Mouse (Mus musculus) spleen, postnatal 36 days (tissue): ENCODE results near the gene Fbxo40.
A peak's percentile ranks its signal among the peaks of the same experiment; 100 is the strongest.

Source experiments
- DNase-seq, 2 experiments: peaks; one replicate each; pipeline ENCODE4 v3.0.0; 2022; ENCODE audit warnings: low spot score in 2 of 2, mixed read lengths in 1 of 2

Gene Fbxo40

DNA sequence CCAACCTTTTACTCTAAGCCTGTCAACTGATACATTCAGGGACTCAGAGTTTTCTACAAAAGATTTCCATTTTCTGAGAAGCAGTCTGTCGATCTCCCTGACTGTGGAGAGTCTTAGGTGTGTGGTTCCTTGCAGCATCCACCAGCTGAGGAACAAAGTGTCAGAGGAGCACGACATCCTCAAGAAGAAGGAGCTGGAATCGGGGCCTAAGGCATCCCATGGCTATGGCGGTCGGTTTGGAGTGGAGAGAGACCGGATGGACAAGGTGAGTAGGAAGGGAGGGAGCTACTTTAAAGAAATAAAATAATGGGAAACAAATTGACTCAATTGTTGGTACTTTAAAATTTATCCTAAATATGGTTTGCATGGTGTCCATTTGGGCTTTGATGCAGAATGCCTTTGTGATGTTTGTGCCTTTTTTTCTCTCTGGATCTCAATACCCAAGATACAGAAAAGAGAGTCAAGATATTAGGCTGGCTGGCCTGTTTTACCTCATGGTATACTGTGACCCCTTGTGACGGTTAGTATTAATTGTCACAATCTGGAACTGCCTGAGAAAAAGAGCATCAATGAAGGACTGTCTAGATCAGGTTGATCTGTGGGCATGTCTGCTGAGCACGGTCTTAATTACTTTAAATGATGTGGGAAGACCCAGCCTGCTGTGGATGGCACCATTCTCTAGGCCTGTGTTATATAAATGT is 43.7 kb downstream of the Fbxo40 start:
- DNase-seq: no peak

DNA sequence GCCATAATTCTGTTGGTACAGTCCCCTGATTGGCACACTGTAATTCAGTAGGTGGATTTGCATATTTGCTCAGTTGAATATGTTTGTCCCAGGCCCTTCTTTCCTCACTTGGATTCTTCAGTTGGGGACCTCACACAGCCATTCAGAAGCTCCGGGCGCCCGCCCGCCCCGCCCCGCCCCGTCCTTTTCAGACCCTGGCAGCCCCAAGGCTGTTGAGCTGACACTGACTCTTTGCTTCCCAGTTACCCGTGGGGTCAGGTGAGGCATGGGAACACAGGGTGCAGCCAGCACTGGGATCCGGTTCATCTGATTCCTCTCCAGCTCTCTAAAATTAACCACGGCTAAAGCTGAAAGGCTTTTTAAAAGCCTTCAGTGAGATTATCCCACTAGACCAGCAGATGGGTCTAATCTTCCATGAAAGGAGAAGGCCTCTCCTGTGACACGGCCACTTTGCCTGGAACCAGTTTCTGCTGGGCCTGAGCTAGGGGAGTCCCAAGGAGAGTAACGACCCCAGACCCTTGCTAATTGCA is 45.3 kb downstream of the Fbxo40 start:
- DNase-seq: no peak

DNA sequence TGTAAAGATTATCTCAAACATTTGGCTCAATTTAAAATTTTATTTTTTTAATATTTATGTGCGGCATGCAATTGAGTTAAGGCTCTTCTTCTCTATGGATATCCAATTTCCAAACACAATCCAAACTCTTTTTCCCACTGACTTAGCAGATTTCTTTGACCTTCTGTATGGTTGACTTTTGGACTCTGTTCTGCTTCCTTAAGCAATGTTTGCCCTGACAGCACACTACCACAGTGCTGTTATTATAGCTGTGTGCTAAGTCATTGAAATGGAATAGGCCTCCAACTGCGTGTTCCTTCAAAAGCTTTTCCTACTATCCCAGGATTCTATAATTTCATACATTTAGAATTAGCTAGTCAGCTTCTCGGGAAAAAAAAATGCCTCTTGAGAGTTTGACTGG is 46.7 kb downstream of the Fbxo40 start:
- DNase-seq: no peak

DNA sequence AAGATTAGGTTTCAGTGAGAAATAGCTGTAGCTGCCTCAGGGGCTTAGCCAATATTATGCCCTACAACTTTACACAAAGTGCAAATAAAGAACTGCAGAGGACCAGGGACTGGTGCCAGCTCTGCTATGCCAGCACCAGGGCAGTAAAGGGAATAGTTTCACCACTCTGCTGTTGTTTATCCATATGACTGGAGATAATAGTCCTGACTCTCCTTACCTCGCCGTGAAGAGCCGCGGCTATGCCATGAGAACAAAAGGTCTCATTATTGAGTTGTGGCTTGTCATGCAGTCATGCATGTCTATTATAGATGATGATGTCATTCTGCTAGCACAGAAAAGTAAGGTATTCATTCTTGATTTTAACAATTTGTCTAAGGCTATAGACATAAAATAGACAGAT is 48.4 kb downstream of the Fbxo40 start:
- no peak for DNase-seq

DNA sequence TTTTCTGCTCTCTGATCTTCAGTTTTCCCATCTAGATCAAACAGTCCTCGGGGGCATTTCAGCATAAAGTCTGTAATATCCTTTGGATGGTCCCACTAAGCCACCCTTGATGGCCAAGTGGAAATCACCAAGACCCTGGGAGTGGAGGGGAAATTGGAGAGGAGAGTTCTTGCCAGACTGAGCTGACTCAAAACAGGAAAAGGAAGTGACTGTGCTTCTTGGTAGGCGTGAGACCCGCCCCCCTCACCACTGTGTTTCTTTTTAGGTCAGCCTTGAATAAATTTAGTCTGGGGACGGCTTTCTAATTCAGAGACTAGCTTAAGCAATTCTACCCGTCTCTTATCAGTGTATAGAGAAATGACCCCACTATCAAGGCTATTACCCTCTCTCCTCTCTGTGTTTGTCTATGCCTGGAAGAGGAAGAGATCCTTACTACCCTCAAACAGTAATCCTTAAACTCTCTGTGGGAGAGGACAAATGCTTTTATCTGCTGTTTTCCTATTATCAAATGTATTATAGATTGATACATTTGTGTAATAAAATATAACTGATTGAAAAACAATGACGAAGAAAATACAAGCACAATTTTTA is 49.0 kb downstream of the Fbxo40 start:
- peak; percentile 73 to 74 for DNase-seq

DNA sequence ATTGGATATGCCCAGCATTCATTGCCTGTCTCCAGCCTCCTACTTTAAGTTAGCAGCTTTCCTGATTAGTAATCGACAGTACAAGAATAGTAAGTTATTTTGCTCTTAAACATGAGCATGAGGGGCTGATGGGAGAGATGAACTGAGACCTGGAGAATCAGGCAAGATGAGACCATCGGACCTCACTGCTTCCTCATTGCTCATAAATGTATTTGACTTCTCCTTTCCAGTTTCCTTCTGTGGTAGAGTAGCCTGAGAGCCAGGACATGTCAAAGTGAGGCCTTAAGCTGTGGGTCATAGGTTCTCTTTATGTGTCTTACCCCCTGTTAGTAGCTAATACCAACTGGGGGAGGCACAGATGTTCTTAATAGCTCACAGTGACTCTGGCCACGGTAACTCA is 54.5 kb downstream of the Fbxo40 start:
- peak; percentile 54 to 59 for DNase-seq

DNA sequence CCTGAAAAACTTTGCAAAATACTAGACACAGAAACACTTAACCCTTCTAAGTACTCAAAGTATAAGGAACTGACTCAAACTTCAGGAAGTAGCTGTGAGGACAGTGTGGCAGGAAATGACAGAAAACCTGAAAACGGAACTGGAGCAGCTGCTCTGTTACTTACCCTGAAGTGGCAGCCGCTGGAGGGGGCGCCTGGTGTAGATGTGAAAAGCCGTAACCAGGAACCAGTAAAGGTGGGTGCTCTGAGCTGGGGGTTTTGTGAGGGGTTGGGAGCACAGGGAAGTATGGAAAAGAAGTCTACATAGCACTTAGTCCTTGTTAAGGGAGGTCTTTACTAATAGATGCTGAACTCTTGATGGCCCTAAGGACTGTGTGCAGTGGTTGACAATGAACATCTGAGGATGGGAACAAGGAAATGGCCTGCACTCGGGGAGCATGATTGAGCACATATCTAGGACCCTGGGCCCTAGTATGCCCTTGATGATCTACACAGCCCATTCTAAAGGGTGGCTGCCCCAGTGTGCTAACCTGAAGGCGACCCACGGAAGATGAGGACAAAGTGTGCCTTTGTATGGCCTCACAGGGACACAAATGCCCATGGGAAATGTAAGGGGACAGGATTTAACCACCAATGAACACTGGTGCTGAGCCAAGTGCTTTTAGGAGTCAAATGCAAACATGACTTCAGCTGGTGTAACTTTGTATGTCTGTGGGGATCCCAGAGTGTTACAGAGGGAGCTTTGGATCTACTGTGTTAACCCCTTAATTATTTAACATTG is 55.2 kb downstream of the Fbxo40 start, which contains the start of gene Hcls1:
Gene Hcls1 (plus strand): TSS at position 143 of the 780 bp plus-strand sequence.
- peak; percentile 84 to 86 for DNase-seq

DNA sequence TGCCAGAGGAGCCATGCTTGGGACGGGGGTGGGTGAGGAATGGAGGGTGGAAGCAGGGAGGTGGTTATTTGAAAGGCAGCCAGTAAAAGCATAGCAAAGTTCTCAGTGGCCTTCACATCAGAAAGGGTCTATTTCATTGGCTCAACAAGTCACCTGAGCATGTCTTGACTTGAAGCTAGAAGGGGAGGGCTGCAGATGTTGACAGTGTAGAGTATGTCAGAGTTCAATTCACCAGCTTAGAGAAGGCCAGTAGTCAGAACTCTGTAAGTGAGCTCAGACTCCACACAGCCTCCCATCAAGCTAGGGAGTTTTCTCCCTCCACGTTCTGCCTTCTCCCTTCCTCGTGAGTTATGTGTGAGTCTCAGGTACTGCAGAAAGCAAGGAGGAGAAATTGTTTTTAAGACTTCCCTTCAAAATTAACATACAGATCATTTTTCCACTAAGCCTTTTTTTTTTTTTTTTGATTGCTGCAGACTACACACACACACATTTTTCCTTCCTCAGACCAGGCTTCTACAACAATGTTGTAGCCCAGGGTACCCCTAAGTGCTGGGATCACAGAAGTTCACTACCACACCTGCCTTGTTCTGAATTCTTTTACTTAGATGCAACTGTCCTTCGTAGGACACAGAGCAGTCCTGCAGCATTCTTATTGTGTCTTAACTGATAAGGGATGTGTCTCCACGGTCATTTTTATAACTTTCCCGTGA is 56.0 kb downstream of the Fbxo40 start:
- peak; percentile 64 to 71 for DNase-seq

DNA sequence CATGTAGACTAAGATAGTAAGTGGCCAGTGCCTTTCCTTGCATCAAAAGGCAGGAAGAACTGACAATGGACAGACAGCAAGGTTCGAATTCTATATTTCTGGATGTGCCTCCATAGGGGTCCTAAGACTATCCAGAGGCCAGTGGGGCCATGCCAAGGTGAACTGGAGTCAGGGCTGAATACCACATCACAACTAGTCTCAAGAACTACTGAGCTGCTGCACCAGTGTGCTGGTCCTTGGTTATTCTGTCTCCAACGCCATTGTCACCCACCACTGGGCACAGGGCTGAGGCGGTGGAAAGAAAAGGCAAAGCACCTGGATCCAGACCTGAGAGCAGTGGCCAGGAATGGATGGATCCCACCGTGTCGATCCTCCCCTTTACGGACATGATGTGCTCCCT is 57.7 kb downstream of the Fbxo40 start:
- no peak for DNase-seq

DNA sequence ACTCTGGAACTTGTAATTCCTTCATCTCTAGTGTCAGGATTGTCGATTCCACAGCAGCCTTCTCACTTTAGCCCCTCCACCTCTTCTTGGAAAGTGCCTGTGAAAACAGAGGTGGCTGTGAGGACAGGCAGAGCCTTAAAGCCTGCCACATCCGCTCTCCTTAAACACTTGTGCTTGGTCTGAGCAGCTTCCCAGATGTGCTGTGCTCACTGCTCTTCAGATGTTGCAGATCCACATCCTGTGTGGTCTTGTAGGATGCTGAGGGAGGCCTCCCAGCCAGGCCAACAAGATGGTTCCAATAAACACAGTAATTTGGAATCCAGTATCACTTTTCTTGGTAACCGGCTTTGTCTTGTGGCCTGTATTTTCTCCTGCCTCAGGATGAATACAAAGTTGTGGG is 58.3 kb downstream of the Fbxo40 start:
- DNase-seq: no peak

DNA sequence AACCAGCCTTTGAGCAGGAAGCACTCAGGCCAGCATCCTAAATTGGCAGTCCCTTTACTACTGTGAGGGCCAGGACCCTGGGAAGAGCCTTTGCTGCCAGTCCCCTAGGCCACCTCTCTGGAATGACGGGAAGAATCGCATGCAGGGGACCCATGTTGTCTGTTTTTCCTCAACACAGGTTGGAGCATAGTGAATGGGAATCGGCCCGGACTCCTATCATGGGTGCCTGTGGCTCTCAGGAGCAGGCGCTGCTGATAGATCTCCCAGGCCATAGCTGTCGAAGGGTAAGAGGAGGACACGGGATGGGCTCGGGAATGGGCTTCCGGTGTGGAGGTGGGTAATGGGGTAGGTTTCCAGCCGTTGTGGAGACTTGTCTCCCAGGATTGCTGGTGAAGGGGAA is 58.9 kb downstream of the Fbxo40 start:
- DNase-seq: no peak

DNA sequence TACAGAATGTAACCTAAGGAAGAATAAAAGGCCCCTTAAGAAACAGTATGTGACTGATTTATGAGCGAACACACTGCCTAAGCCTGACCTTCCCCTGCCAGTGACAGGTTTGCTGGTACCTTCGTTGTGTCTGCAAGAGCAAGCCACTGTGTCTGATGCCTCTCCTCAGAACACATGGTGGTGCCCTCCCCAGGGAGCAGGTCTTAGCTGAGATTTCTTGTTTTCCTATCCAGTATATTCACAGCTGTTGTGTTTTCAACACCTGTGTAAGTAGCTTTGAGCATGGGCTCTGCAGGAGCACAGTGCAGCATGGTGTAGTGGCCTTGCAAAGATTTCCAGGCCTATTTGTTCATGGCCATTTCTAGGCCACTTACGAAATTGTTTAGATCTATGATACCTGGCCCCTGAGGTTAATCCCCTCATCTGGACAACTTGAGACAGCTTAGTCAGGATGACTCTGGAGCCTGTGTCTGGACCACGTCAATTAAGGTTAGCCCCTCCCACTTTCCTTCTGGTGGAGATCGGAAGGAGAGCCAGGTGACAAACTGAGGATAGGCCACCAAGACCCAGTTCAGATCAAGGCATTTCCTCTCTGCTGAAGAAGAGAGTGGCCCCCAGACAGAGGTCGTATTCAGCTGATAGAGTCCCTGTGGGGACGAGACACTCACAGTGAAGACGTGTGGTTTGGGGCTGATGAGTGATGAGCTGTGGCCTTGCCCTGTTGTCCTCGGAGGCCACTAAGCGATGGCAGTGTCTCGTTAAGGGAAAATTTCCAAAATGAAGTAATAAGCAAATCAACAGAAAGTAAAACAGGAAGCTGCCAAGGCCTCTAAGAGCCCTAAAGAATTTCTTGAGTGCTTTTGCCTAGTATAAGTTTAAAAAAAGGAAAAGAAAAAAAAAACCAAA is 59.8 kb downstream of the Fbxo40 start:
- no peak for DNase-seq

DNA sequence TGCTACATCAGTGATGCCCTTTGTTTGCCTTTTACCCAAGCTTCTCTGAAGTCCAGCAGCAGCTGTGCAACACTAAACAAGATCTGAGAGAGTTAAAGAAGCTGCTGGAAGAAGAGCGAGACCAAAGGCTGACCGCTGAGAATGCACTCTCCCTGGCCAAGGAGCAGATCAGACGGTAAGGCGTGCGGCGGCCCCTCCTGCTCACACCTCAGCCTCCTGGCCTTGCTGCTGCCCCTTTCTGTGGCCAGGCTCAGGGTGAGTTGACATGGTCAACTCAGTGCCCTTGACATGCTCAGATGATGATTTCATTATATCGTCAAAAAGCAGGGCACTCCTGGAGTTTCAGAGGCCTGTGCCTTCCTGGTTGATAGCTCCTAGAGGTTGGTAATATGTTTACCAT is 61.1 kb downstream of the Fbxo40 start:
- DNase-seq: no peak

DNA sequence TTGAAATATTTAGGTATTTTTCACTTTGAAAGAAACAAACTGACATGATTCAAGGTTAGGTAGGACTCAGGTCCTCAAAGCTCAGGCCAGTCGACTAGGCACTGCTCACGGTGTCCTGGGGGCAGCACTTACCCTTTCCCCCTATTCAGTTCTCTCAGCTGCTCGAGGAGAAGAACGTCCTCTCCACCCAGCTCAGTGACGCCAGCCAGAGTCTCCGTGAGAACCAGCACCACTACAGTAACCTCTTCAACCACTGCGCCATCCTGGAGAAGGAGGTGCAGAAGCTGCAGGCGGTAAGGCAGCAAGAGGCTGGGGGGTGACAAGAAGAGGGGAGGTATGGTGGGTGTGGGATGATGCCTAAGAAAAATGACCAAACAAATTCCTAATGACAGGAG is 62.2 kb downstream of the Fbxo40 start:
- DNase-seq: no peak

DNA sequence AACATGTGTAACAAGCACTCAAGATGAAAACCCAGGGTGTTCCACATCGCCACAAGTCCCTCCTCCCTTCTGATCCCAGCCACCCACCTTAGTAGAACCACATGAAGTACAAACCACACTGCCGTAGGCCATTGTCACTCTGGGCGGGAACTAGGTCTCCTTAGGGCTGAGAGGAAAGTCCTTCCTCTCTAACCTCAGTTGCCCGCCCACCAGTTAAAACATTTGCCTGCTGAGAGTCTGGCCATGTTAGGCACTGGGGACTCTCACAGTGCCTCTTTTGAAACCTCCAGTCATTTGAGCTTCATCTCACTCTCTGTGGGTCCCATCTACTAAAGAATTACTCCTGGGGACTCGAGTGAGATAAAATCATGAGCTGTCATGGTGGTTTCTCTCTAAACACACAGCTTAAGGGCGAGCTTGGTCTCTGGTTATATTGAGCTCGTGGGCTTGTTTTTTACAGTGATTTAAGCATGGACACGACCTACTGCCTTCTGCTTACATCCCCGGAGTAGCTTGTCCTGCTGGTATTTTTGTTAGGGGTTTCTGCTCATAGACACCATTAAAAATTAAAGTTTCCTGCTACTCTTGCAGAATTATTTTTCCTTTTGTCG is 62.7 kb downstream of the Fbxo40 start:
- no peak for DNase-seq

DNA sequence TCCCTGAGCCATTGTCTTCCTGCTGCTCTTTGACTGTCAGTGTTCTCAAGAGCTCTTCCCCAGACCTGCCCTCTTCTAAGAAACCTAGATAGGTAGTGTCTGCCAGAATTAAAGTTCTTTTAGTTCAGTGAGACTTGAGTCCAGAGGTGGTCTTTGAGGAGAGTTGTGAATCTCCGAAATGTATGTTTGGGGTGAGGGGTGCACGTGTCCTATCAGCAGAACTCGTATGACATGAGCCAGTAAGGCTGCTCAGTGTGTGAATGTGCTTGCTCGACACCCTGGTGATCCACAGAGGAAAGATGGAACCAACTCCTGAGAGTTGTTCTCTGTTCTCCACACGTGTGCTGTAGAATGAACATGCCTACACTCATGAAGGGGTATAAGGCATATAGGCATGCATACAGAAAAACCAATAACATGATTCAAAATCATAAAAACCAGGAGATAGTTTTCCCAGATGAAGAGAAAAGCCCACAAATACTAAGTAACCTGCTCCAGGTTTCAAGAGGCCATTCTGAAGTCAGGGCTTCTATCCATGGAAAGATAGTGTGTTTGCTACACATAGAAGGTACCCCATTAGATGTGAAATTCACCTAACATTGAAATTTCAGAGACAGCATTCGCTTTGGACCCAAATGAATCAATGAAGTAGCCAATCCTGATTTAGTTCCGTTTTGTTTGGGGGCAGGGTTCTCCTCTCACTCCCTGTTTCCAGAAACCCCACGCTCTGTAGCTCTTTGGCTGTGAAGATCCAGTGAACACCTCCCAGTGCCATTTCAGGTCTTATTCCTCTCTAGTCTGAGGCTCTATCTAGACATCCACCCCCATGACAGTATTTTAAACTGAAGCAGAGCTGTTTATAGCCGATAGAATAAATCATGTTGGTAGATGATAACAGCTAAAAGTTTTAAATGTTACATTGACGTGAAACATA is 63.5 kb downstream of the Fbxo40 start:
- DNase-seq: no peak

DNA sequence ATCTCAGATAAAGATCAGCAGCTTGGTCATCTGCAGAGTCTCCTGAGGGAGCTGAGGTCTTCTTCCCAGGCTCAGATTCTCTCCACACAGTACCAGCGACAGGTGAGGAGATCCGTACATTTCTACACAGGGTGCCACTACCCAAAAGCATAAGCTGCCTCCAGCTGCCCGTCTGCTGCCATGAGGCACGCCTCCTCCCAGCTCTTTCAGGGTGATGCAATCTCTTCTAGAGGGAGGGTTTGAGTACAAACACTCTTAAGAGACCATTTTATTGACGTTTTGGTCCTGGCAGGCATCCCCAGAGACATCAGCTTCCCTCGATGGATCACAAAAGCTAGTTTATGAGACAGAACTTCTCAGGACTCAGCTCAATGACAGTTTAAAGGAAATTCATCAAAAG is 64.5 kb downstream of the Fbxo40 start:
- DNase-seq: no peak

DNA sequence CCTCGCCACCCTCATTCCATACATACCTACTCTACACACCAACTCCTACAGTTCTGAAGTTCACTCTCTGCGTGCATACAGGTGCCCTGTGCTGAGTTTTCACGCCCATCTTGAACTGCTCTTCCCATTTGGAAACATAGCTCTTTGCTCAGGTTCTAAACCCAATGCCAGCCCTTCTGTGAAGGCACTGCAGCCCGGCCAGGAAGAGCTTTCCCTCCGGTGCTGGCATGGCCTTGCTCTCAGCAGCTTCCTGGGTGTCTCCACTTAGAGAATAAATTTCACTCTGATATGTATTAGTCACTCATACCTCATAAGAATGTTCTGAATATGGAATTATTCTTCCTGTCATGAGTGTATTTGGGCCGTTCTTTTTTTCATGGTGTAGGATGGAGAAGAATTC is 64.9 kb downstream of the Fbxo40 start:
- no peak for DNase-seq

DNA sequence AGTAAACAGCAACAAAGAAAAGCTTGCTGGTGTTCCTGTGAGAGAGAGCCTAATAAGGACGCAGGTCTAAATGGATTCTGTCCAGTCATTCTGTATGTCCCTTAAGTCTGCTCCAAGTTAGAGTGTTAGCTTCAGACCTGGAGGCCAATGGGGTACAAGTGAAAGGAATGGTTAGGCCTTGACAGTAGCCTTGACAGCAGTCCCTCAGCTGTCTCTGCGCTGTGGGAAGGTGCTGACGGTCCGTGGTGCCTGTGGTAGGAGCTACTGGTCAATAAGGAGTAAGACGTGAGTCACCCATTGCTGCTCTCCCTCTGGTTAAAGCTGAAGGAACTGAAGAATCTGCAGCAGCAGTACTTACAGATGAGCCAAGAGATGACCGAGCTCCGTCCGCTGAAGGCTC is 66.0 kb downstream of the Fbxo40 start:
- no peak for DNase-seq
